Mouse (Mus musculus) CH12.LX (cell line): ENCODE measurements around the gene Spc24. TPM values are rescaled to one million over a fixed set of nuclear protein-coding genes. Genes with fewer than 3 reads are reported as not detected.

Experiments used
- DNase-seq: peaks from one replicate; pipeline ENCODE4 v3.0.0-alpha.2; 2013; ENCODE audit errors: extremely low read depth
- H3K27ac ChIP-seq: 2 replicates; pipeline ENCODE4 v1.5.1; 2012; ENCODE audit warnings: low read depth, mild to moderate bottlenecking, control low read depth, moderate library complexity; ENCODE audit not compliant: insufficient read depth
- H3K27me3 ChIP-seq: replicated peaks from 2 replicates; pipeline ENCODE3; 2012; ENCODE audit warnings: inconsistent platforms
- H3K36me3 ChIP-seq, 2 experiments: replicated peaks in 1 of 2; 2 replicates each; pipeline versions ENCODE3 to v1.6.1; 2012; ENCODE audit warnings: inconsistent platforms in 1 of 2, low read length in 1 of 2, mild to moderate bottlenecking in 1 of 2, mixed read lengths in 1 of 2, moderate library complexity in 1 of 2; ENCODE audit not compliant: control insufficient read depth in 1 of 2, insufficient read depth in 1 of 2
- H3K4me1 ChIP-seq, 2 experiments: 2 replicates each; pipeline ENCODE4 v1.6.1; 2012; ENCODE audit warnings: inconsistent platforms in 1 of 2, moderate library complexity in 1 of 2; ENCODE audit not compliant: insufficient read depth in 2 of 2, control insufficient read depth in 1 of 2
- H3K4me2 ChIP-seq: 2 replicates; pipeline ENCODE4 v1.6.1; 2012; ENCODE audit warnings: low read depth, mild to moderate bottlenecking, control low read depth; ENCODE audit not compliant: poor library complexity, insufficient read depth, severe bottlenecking
- H3K4me3 ChIP-seq, 3 experiments: fragments of 150-350 bp in 1 of 3; sonication (generic) in 1 of 3; replicated peaks in 1 of 3; 2 replicates each; pipeline versions ENCODE3 to v1.5.1; 2011 to 2012; ENCODE audit warnings: low read depth in 2 of 3, low read length in 2 of 3, mild to moderate bottlenecking in 2 of 3, moderate library complexity in 2 of 3, control low read depth in 1 of 3, improper control_type of control experiment in 1 of 3, inconsistent platforms in 1 of 3, mixed read lengths in 1 of 3; ENCODE audit not compliant: poor library complexity in 1 of 3
- H3K79me2 ChIP-seq: replicated peaks from 2 replicates; pipeline ENCODE4 v1.6.1; 2012; ENCODE audit warnings: mild to moderate bottlenecking, moderate library complexity; ENCODE audit not compliant: control insufficient read depth, poor library complexity, insufficient read depth, severe bottlenecking; ENCODE audit errors: extremely low read depth
- H3K9ac ChIP-seq: 2 replicates; pipeline ENCODE4 v1.6.1; 2012; ENCODE audit warnings: low read depth, mild to moderate bottlenecking, control low read depth, moderate library complexity; ENCODE audit not compliant: insufficient read depth
- H3K9me3 ChIP-seq: replicated peaks from 2 replicates; pipeline ENCODE3; 2012; ENCODE audit warnings: low read length, inconsistent platforms, mixed read lengths
- BHLHE40 ChIP-seq: IDR thresholded peaks from 2 replicates; pipeline ENCODE4 v1.6.1; 2011; ENCODE audit warnings: mild to moderate bottlenecking, low read depth, low read length, improper control_type of control experiment
- CTCF ChIP-seq, 2 experiments: IDR thresholded peaks in 1 of 2; conservative IDR thresholded peaks in 1 of 2; 2 replicates each; pipeline ENCODE4 v1.5.1; 2011 to 2012; ENCODE audit warnings: low read depth in 2 of 2, low read length in 2 of 2, improper control_type of control experiment in 1 of 2, inconsistent platforms in 1 of 2, mild to moderate bottlenecking in 1 of 2, moderate library complexity in 1 of 2
- IRF4 ChIP-seq: IDR thresholded peaks from 2 replicates; pipeline ENCODE4 v1.6.1; 2014; ENCODE audit warnings: low read depth, mild to moderate bottlenecking, inconsistent platforms, low read length, improper control_type of control experiment
- JUND ChIP-seq: conservative IDR thresholded peaks from 2 replicates; pipeline ENCODE4 v1.6.1; 2011; ENCODE audit warnings: low read depth, low read length, improper control_type of control experiment
- KAT2A ChIP-seq: IDR thresholded peaks from 2 replicates; pipeline ENCODE4 v1.6.1; 2012; ENCODE audit warnings: low read length, improper control_type of control experiment, inconsistent platforms; ENCODE audit not compliant: insufficient replicate concordance
- MAFK ChIP-seq: IDR thresholded peaks from 2 replicates; pipeline ENCODE4 v1.6.1; 2011; ENCODE audit warnings: low read length, improper control_type of control experiment; ENCODE audit not compliant: insufficient replicate concordance
- MYC ChIP-seq: IDR thresholded peaks from 2 replicates; pipeline ENCODE4 v1.6.1; 2011; ENCODE audit warnings: low read depth, mild to moderate bottlenecking, improper control_type of control experiment, low read length
- PAX5 ChIP-seq: IDR thresholded peaks from 2 replicates; pipeline ENCODE4 v1.6.1; 2012; ENCODE audit warnings: low read length, inconsistent platforms, mixed read lengths
- POLR2AphosphoS2 ChIP-seq: IDR thresholded peaks from 2 replicates; pipeline ENCODE4 v1.6.1; 2011; ENCODE audit warnings: low read depth, low read length, improper control_type of control experiment
- RAD21 ChIP-seq: IDR thresholded peaks from 2 replicates; pipeline ENCODE4 v1.6.1; 2011; ENCODE audit warnings: low read depth, mild to moderate bottlenecking, low read length, improper control_type of control experiment, moderate library complexity
- TBP ChIP-seq: conservative IDR thresholded peaks from 2 replicates; pipeline ENCODE4 v1.6.1; 2011; ENCODE audit warnings: low read depth, low read length, improper control_type of control experiment
- UBTF ChIP-seq: IDR thresholded peaks from 2 replicates; pipeline ENCODE4 v1.6.1; 2012; ENCODE audit warnings: low read depth, mild to moderate bottlenecking, inconsistent platforms, low read length, improper control_type of control experiment, moderate library complexity
- USF1 ChIP-seq: IDR thresholded peaks from 2 replicates; pipeline ENCODE4 v1.6.1; 2014; ENCODE audit warnings: low read depth, mild to moderate bottlenecking, inconsistent platforms, low read length, improper control_type of control experiment
- USF2 ChIP-seq: conservative IDR thresholded peaks from 2 replicates; pipeline ENCODE4 v1.6.1; 2011; ENCODE audit warnings: low read depth, low read length, improper control_type of control experiment
- ZKSCAN1 ChIP-seq: IDR thresholded peaks from 2 replicates; pipeline ENCODE4 v1.6.1; 2012; ENCODE audit warnings: low read depth, inconsistent platforms, low read length, improper control_type of control experiment, borderline replicate concordance
- dilution Hi-C: fragments of 300-500 bp; cut with MboI; formaldehyde crosslinking; loops from 2 replicates; pipeline ENCODE4 v1.14.3; 2020; ENCODE audit warnings: low sequenced_read_pairs; ENCODE audit not compliant: extremely low pct_unique_long_range_greater_than_20kb, extremely low pct_ligation_motif_present
- in situ Hi-C: fragments of 300-500 bp; cut with MboI; formaldehyde crosslinking; loops from 3 replicates; pipeline ENCODE4 v1.14.3; 2019; ENCODE audit warnings: low sequenced_read_pairs, low pct_ligation_motif_present, low pct_unique_long_range_greater_than_20kb, mixed read lengths
- polyA plus RNA-seq: library from polyadenylated mRNA; unstranded; fragments of >175 nt; gene quantifications from 2 replicates; pipeline ENCODE4 v1.2.1, GENCODE M21; 2012; ENCODE audit warnings: low read depth; ENCODE audit not compliant: insufficient read length
- total RNA-seq, 2 experiments: library from RNA; depleted of rRNA; stranded (reverse); fragments of 300-350 nt in 1 of 2; fragments of >200 nt in 1 of 2; gene quantifications; 2 replicates each; pipeline ENCODE4 v1.2.3; 2012 to 2014

Spc24 gene
- total and polyA plus RNA-seq, 3 experiments: 74.3 to 83.2 (median 82.7) TPM

DNA sequence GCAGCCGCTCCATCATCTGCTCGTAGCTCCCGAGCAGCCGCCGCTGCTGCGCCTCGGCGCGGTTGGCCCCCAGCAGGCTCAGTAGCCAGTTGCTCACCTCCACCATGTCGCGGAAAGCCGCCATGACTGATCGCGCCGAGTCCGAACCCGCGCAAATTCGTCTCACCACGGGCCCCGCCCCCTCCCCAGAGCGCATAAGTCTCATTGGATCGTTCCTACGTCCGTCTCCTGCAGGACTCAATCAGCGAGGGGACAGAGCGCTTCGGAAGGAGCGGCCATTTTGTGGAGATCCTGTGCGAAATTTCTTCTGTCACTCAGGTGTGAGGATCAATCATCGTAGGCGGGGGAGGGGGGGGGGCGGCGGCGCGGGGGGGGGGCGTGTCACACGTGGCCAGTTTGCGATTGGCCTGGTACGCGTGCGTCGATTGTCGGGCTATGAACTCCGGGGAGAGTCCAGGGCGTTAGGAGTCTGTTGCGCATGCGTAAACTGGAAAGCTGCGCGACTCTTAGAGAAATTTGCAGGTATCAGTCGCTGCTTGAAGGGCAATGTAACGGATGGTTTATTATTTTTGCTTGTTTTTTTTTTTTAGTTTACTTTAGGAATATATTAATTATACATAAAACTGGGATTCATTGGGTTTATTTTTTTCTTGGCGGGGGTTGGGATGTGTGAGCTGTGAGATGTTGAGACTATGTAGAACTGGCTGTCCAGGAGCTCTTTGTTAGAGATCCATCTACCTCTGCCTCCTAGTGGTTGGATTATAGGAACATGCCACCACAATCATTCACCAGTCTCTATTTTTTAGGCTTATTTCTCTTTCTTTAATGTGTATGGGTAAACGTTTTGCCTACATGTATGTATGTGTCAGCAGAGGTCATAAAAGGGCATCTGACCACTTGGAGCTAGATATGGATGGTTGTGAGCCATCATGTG lies at the start of gene Spc24 (continued):
- TF ChIP-seq TBP (peak; percentile 59; the same call in 1 of the 2 replicates), ZKSCAN1 (no peak)

GRCm38 (mm10) chr9:21808561-21808960 lies 48.5 kb upstream of the Spc24 start:
- Histone ChIP-seq H3K36me3 (peaks cover 0 to 4% of the 10 kb centered on the region in 2 experiments), H3K9me3 (no peaks in the 10 kb centered on the region), H3K4me3 (no peak overlapping the region), H3K9ac (no peak overlapping the region), H3K79me2 (no peaks in the 10 kb centered on the region), H3K4me1 (peaks cover 10% of the 10 kb centered on the region in 2 experiments; a peak in 3 of 4 replicates), H3K27me3 (peaks cover 2% of the 10 kb centered on the region), H3K27ac (no peak overlapping the region), H3K4me2 (no peak overlapping the region)
- dilution Hi-C loops: no loop called here
- in situ Hi-C loops: no loop called here
- DNase-seq: peak; percentile 49
- TF ChIP-seq KAT2A (no peak), RAD21 (peak; percentile 18), POLR2AphosphoS2 (no peak), MYC (no peak), PAX5 (no peak), USF1 (no peak), MAFK (no peak), USF2 (no peak), UBTF (no peak), JUND (no peak), IRF4 (no peak), CTCF (conservative IDR thresholded peaks at IDR 0.05 in 1 of 2, IDR thresholded peaks at IDR 0.05 in 1 of 2; ENCODE audit: low read depth in 2 of 2, low read length in 2 of 2) (peak in 1 of 2 experiments; percentile 65; a peak in 3 of 4 replicates)

DNA sequence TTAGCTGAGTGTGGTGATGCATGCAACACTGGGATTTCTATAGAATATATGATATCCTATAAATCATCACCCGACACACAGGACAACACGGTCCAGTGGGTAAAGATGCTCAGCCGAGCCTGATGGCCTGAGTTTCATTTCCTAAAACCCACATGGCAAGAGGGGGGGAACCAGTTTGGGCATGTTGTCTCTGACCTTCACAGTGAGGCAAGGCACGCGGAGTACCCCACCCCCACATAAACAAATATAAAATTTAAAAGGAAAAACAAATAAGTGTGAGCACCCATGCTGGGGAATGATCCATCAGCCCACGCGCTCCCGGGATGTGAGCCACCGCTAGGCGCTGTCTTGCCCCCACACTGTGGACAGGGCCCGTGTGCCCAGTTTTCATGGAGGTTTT lies 46.9 kb upstream of the Spc24 start:
- TF ChIP-seq MAFK (no peak), MYC (peak; percentile 72; the same call in 1 of the 2 replicates), BHLHE40 (peak; percentile 49), IRF4 (peak; percentile 71)
- no peak for DNase-seq
- H3K4me2 ChIP-seq: no peak overlapping the region
- no peak overlapping the region for H3K27ac ChIP-seq
- H3K9ac ChIP-seq: no peak overlapping the region
- H3K36me3 ChIP-seq: peaks cover 0 to 2% of the 10 kb centered on the region in 2 experiments
- no peaks in the 10 kb centered on the region for H3K79me2 ChIP-seq
- in situ Hi-C loops (no loop called here), dilution Hi-C loops (no loop called here)
- H3K27me3 ChIP-seq: peaks cover 2% of the 10 kb centered on the region
- no peak overlapping the region for H3K4me3 ChIP-seq
- peaks cover 10% of the 10 kb centered on the region in 2 experiments; a peak in 3 of 4 replicates for H3K4me1 ChIP-seq
- no peaks in the 10 kb centered on the region for H3K9me3 ChIP-seq
